Mouse (Mus musculus): Measurements from ENCODE around the gene Mad1l1. TPM values are rescaled to one million over a fixed set of nuclear protein-coding genes. Genes with fewer than 3 reads are reported as not detected.

Gene Mad1l1
- polyA plus RNA-seq, 1 experiment from 2014 or later: 44.2 TPM

- no peak overlapping the region for H3K9ac ChIP-seq (ENCODE audit: low read length)
- H3K9me3 ChIP-seq (ENCODE audit: control insufficient read depth, low read length): no peaks in the 10 kb centered on the region
- no peak for ATAC-seq (ENCODE audit: low FRiP score)
- H3K27me3 ChIP-seq (ENCODE audit: control insufficient read depth, insufficient read depth, low read length): no peaks in the 10 kb centered on the region
- no peak overlapping the region for H3K4me2 ChIP-seq
- DNase-seq (ENCODE audit: low spot score, missing footprints): no peak
- WGBS: 86% methylated on average over 4 of the region's 4 CpGs
- no peak overlapping the region for H3K27ac ChIP-seq (ENCODE audit: low read depth, low read length)
- no peaks in the 10 kb centered on the region for H3K4me1 ChIP-seq (ENCODE audit: control insufficient read depth, insufficient read depth, low read length)
- H3K36me3 ChIP-seq (ENCODE audit: control insufficient read depth, insufficient read depth, low read length): peaks cover 2% of the 10 kb centered on the region; the same call in 1 of the 2 replicates
- H3K4me3 ChIP-seq (ENCODE audit: low read depth, low read length): no peak overlapping the region
These were observed 180.0 kb downstream of the Mad1l1 start for GRCm38 (mm10) chr5:140141336-140141735.

DNA sequence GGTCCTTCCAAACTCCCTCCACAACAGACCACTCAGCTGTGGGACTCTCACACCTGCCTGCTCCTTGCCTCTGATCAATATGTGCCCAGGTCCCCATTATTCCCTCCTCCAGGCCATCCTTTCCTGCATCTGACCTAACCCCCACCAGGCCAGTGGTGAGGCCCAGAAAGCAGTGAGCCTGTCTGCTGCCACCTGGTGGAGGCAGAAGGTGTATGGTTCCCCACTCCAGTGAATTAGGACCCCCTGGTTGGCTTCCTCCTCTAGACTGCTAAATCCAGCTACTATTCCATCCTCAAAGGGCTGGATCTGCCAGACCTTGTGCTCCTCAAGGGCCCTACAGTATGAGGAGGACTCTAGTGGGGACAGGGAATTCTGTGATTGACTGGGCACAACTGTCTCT, 181.1 kb downstream of the Mad1l1 start:
- H3K27ac ChIP-seq (ENCODE audit: low read depth, low read length): no peak overlapping the region
- DNase-seq (ENCODE audit: low spot score, missing footprints): peak; percentile 91
- no peak overlapping the region for H3K4me2 ChIP-seq
- no peak overlapping the region for H3K9ac ChIP-seq (ENCODE audit: low read length)
- no peaks in the 10 kb centered on the region for H3K4me1 ChIP-seq (ENCODE audit: control insufficient read depth, insufficient read depth, low read length)
- H3K4me3 ChIP-seq (ENCODE audit: low read depth, low read length): no peak overlapping the region
- no peaks in the 10 kb centered on the region for H3K9me3 ChIP-seq (ENCODE audit: control insufficient read depth, low read length)
- H3K36me3 ChIP-seq (ENCODE audit: control insufficient read depth, insufficient read depth, low read length): peaks cover 2% of the 10 kb centered on the region; the same call in 1 of the 2 replicates
- H3K27me3 ChIP-seq (ENCODE audit: control insufficient read depth, insufficient read depth, low read length): no peaks in the 10 kb centered on the region
- ATAC-seq (ENCODE audit: low FRiP score): peak; percentile 27; the same call in 1 of the 2 replicates

- no peaks in the 10 kb centered on the region for H3K27me3 ChIP-seq (ENCODE audit: control insufficient read depth, insufficient read depth, low read length)
- 92% methylated on average over 8 of the region's 8 CpGs for WGBS
- H3K9me3 ChIP-seq (ENCODE audit: control insufficient read depth, low read length): no peaks in the 10 kb centered on the region
- H3K4me2 ChIP-seq: no peak overlapping the region
- H3K27ac ChIP-seq (ENCODE audit: low read depth, low read length): no peak overlapping the region
- no peak overlapping the region for H3K4me3 ChIP-seq (ENCODE audit: low read depth, low read length)
- no peaks in the 10 kb centered on the region for H3K4me1 ChIP-seq (ENCODE audit: control insufficient read depth, insufficient read depth, low read length)
- H3K9ac ChIP-seq (ENCODE audit: low read length): no peak overlapping the region
- DNase-seq (ENCODE audit: low spot score, missing footprints) (peak; percentile 67), ATAC-seq (ENCODE audit: low FRiP score) (no peak)
- peaks cover 2% of the 10 kb centered on the region; the same call in 1 of the 2 replicates for H3K36me3 ChIP-seq (ENCODE audit: control insufficient read depth, insufficient read depth, low read length)
These were observed 185.4 kb downstream of the Mad1l1 start for GRCm38 (mm10) chr5:140135734-140136625.

DNA sequence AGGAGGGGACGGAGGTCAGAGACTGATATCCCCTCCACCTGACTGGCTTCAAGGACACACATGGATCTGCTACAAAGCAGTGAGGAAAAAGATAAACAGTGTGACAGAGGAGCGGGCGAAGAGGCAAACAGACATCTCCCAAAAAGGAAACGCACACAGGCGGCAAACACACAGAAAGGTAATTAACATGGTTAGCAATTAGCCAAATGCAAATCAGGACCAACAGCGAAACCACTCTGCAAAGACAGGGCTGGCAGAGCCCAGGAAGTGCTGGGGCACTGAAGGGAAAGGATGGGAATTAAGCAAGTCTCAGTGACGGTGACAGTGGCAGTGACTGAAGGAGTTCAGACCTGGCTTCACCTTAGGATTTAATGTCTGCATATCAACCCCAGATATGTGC, 187.3 kb downstream of the Mad1l1 start:
- H3K27me3 ChIP-seq (ENCODE audit: control insufficient read depth, insufficient read depth, low read length): no peaks in the 10 kb centered on the region
- no peaks in the 10 kb centered on the region for H3K4me1 ChIP-seq (ENCODE audit: control insufficient read depth, insufficient read depth, low read length)
- no peaks in the 10 kb centered on the region for H3K36me3 ChIP-seq (ENCODE audit: control insufficient read depth, insufficient read depth, low read length)
- H3K9me3 ChIP-seq (ENCODE audit: control insufficient read depth, low read length): no peaks in the 10 kb centered on the region
- DNase-seq (ENCODE audit: low spot score, missing footprints) (no peak), ATAC-seq (ENCODE audit: low FRiP score) (no peak)
- WGBS: 92% methylated on average over 7 of the region's 7 CpGs
- H3K4me2 ChIP-seq: no peak overlapping the region
- H3K9ac ChIP-seq (ENCODE audit: low read length): no peak overlapping the region
- no peak overlapping the region for H3K27ac ChIP-seq (ENCODE audit: low read depth, low read length)
- H3K4me3 ChIP-seq (ENCODE audit: low read depth, low read length): no peak overlapping the region

GRCm38 (mm10) chr5:140128414-140128981, 192.9 kb downstream of the Mad1l1 start:
- Histone ChIP-seq H3K36me3 (ENCODE audit: control insufficient read depth, insufficient read depth, low read length) (no peaks in the 10 kb centered on the region), H3K4me3 (ENCODE audit: low read depth, low read length) (no peak overlapping the region), H3K9me3 (ENCODE audit: control insufficient read depth, low read length) (no peaks in the 10 kb centered on the region), H3K27me3 (ENCODE audit: control insufficient read depth, insufficient read depth, low read length) (no peaks in the 10 kb centered on the region), H3K27ac (ENCODE audit: low read depth, low read length) (no peak overlapping the region), H3K4me1 (ENCODE audit: control insufficient read depth, insufficient read depth, low read length) (no peaks in the 10 kb centered on the region), H3K9ac (ENCODE audit: low read length) (no peak overlapping the region), H3K4me2 (no peak overlapping the region)
- 86% methylated on average over 9 of the region's 9 CpGs for WGBS
- no peak for ATAC-seq (ENCODE audit: low FRiP score)
- peak; percentile 37 for DNase-seq (ENCODE audit: low spot score, missing footprints)

- H3K27ac ChIP-seq (ENCODE audit: low read depth, low read length): no peak overlapping the region
- H3K4me2 ChIP-seq: no peak overlapping the region
- DNase-seq (ENCODE audit: low spot score, missing footprints) (no peak), ATAC-seq (ENCODE audit: low FRiP score) (no peak)
- no peaks in the 10 kb centered on the region for H3K27me3 ChIP-seq (ENCODE audit: control insufficient read depth, insufficient read depth, low read length)
- WGBS: 93% methylated on average over 7 of the region's 7 CpGs
- H3K4me1 ChIP-seq (ENCODE audit: control insufficient read depth, insufficient read depth, low read length): no peaks in the 10 kb centered on the region
- H3K4me3 ChIP-seq (ENCODE audit: low read depth, low read length): no peak overlapping the region
- H3K9me3 ChIP-seq (ENCODE audit: control insufficient read depth, low read length): no peaks in the 10 kb centered on the region
- no peak overlapping the region for H3K9ac ChIP-seq (ENCODE audit: low read length)
- H3K36me3 ChIP-seq (ENCODE audit: control insufficient read depth, insufficient read depth, low read length): no peaks in the 10 kb centered on the region
These were observed 193.4 kb downstream of the Mad1l1 start for GRCm38 (mm10) chr5:140127981-140128380.

DNA sequence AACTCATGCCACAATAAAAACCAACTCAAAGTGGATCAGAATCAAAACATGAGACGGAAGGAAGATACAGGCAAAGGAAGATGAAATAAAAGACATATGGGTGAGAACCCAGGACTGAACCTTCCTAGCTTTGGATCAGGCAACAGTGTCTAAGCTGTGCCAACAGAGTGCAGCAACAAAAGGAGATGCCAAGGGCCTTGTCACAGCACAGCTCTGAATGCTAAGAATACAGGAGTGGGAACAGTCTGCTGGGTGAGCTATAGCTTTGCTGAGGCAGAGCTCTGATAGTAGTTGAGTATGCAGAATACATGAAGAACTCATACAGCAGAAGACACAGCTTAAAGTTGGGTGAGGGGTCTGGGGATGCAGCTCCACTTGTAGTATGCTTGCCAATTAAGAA, 196.7 kb downstream of the Mad1l1 start:
- DNase-seq (ENCODE audit: low spot score, missing footprints): no peak

GRCm38 (mm10) chr5:140123640-140124366, 197.5 kb downstream of the Mad1l1 start:
- no peaks in the 10 kb centered on the region for H3K27me3 ChIP-seq (ENCODE audit: control insufficient read depth, insufficient read depth, low read length)
- no peaks in the 10 kb centered on the region for H3K4me1 ChIP-seq (ENCODE audit: control insufficient read depth, insufficient read depth, low read length)
- no peak for ATAC-seq (ENCODE audit: low FRiP score)
- H3K9ac ChIP-seq (ENCODE audit: low read length): no peak overlapping the region
- no peak overlapping the region for H3K4me2 ChIP-seq
- H3K27ac ChIP-seq (ENCODE audit: low read depth, low read length): no peak overlapping the region
- no peak overlapping the region for H3K4me3 ChIP-seq (ENCODE audit: low read depth, low read length)
- no peaks in the 10 kb centered on the region for H3K36me3 ChIP-seq (ENCODE audit: control insufficient read depth, insufficient read depth, low read length)
- 72% methylated on average over 4 of the region's 4 CpGs for WGBS
- H3K9me3 ChIP-seq (ENCODE audit: control insufficient read depth, low read length): no peaks in the 10 kb centered on the region
- peak; percentile 51 for DNase-seq (ENCODE audit: low spot score, missing footprints)

More for the DNA sequence above, 196.7 kb downstream of the Mad1l1 start:
- no peaks in the 10 kb centered on the region for H3K4me1 ChIP-seq (ENCODE audit: control insufficient read depth, insufficient read depth, low read length)
- no peaks in the 10 kb centered on the region for H3K36me3 ChIP-seq (ENCODE audit: control insufficient read depth, insufficient read depth, low read length)
- H3K27ac ChIP-seq (ENCODE audit: low read depth, low read length): no peak overlapping the region
- H3K4me3 ChIP-seq (ENCODE audit: low read depth, low read length): no peak overlapping the region
- WGBS: 87% methylated on average over 1 of the region's 1 CpGs
- no peak overlapping the region for H3K9ac ChIP-seq (ENCODE audit: low read length)
- no peaks in the 10 kb centered on the region for H3K9me3 ChIP-seq (ENCODE audit: control insufficient read depth, low read length)
- H3K4me2 ChIP-seq: no peak overlapping the region
- ATAC-seq (ENCODE audit: low FRiP score): no peak
- no peaks in the 10 kb centered on the region for H3K27me3 ChIP-seq (ENCODE audit: control insufficient read depth, insufficient read depth, low read length)

DNA sequence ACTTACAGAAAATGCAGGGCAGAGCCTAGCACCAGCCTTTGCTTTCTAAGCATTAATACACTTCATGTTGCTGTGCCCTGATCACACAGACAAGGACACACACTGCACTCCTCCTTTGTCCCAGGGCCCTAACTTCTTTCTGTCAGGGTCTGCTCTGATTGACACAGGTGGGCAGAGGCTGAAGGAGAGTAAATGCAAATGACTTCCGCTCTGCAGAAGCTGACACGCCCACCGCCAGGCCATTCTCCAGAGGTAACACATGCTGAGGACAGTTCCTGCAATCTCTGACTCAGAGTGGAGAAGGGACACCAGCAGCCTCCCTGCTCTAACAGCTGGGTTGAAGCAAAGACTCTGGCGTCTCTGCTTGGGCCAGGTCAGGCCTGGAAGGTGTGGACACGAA, 198.2 kb downstream of the Mad1l1 start:
- Histone ChIP-seq H3K27me3 (ENCODE audit: control insufficient read depth, insufficient read depth, low read length) (no peaks in the 10 kb centered on the region), H3K9me3 (ENCODE audit: control insufficient read depth, low read length) (no peaks in the 10 kb centered on the region), H3K27ac (ENCODE audit: low read depth, low read length) (no peak overlapping the region), H3K9ac (ENCODE audit: low read length) (no peak overlapping the region), H3K4me2 (no peak overlapping the region), H3K4me3 (ENCODE audit: low read depth, low read length) (no peak overlapping the region), H3K4me1 (ENCODE audit: control insufficient read depth, insufficient read depth, low read length) (no peaks in the 10 kb centered on the region), H3K36me3 (ENCODE audit: control insufficient read depth, insufficient read depth, low read length) (no peaks in the 10 kb centered on the region)
- WGBS: 46% methylated on average over 5 of the region's 5 CpGs
- ATAC-seq (ENCODE audit: low FRiP score) (no peak), DNase-seq (ENCODE audit: low spot score, missing footprints) (peak; percentile 80)
